Mouse (Mus musculus) MEL (cell line): Measurements from ENCODE around the gene Cpt2. TPM values are rescaled to one million over a fixed set of nuclear protein-coding genes. Genes with fewer than 3 reads are reported as not detected.

Source experiments
- DNase-seq: peaks from one replicate; pipeline ENCODE4 v3.0.0; 2011; ENCODE audit warnings: low read depth, low spot score
- H3K27ac ChIP-seq: 2 replicates; pipeline ENCODE4 v1.5.1; 2012; ENCODE audit warnings: low read depth, mild to moderate bottlenecking, control low read depth, low read length, moderate library complexity; ENCODE audit not compliant: control insufficient read depth
- H3K27me3 ChIP-seq, 2 experiments: fragments of 150-350 bp in 1 of 2; sonication (generic) in 1 of 2; 2 replicates each; pipeline ENCODE4 v1.6.1; 2012; ENCODE audit warnings: low read length in 2 of 2, mild to moderate bottlenecking in 2 of 2, improper control_type of control experiment in 1 of 2, moderate library complexity in 1 of 2; ENCODE audit not compliant: insufficient read depth in 2 of 2, control insufficient read depth in 1 of 2
- H3K36me3 ChIP-seq, 2 experiments: 2 replicates each; pipeline ENCODE4 v1.6.1; 2012 to 2014; ENCODE audit warnings: low read length in 2 of 2, improper control_type of control experiment in 1 of 2, inconsistent platforms in 1 of 2, mild to moderate bottlenecking in 1 of 2; ENCODE audit not compliant: insufficient read depth in 2 of 2, control insufficient read depth in 1 of 2
- H3K4me1 ChIP-seq, 2 experiments: fragments of 150-350 bp in 1 of 2; sonication (generic) in 1 of 2; 2 replicates each; pipeline ENCODE4 v1.6.1; 2012; ENCODE audit warnings: low read length in 2 of 2, improper control_type of control experiment in 1 of 2, mild to moderate bottlenecking in 1 of 2; ENCODE audit not compliant: insufficient read depth in 2 of 2, control insufficient read depth in 1 of 2
- H3K4me3 ChIP-seq, 2 experiments: fragments of 150-350 bp in 1 of 2; sonication (generic) in 1 of 2; 2 replicates each; pipeline ENCODE4 v1.5.1; 2012; ENCODE audit warnings: low read depth in 2 of 2, low read length in 2 of 2, mild to moderate bottlenecking in 2 of 2, moderate library complexity in 2 of 2, control low read depth in 1 of 2, improper control_type of control experiment in 1 of 2; ENCODE audit not compliant: control insufficient read depth in 1 of 2, insufficient read depth in 1 of 2
- H3K79me2 ChIP-seq: 2 replicates; pipeline ENCODE4 v1.6.1; 2012; ENCODE audit warnings: mild to moderate bottlenecking, low read length, moderate library complexity; ENCODE audit not compliant: control insufficient read depth, poor library complexity, insufficient read depth
- H3K9ac ChIP-seq: 2 replicates; pipeline ENCODE4 v1.6.1; 2012; ENCODE audit warnings: low read depth, mild to moderate bottlenecking, control low read depth, low read length, moderate library complexity; ENCODE audit not compliant: control insufficient read depth, poor library complexity, severe bottlenecking
- H3K9me3 ChIP-seq: fragments of 150-350 bp; sonication (generic); replicated peaks from 2 replicates; pipeline ENCODE4 v1.6.1; 2012; ENCODE audit warnings: mild to moderate bottlenecking, low read length, improper control_type of control experiment, moderate library complexity; ENCODE audit not compliant: insufficient read depth
- BHLHE40 ChIP-seq: IDR thresholded peaks from 2 replicates; pipeline ENCODE4 v1.6.1; 2012; ENCODE audit warnings: low read depth, mild to moderate bottlenecking, inconsistent platforms, low read length, improper control_type of control experiment, borderline replicate concordance
- CHD1 ChIP-seq: IDR thresholded peaks from 2 replicates; pipeline ENCODE4 v1.6.1; 2012; ENCODE audit warnings: low read depth, mild to moderate bottlenecking, inconsistent platforms, low read length, improper control_type of control experiment
- CHD2 ChIP-seq: IDR thresholded peaks from 2 replicates; pipeline ENCODE4 v1.6.1; 2011; ENCODE audit warnings: low read length, improper control_type of control experiment
- E2F4 ChIP-seq: IDR thresholded peaks from 2 replicates; pipeline ENCODE4 v1.6.1; 2011; ENCODE audit warnings: low read depth, low read length, improper control_type of control experiment, borderline replicate concordance
- ELF1 ChIP-seq: IDR thresholded peaks from 2 replicates; pipeline ENCODE4 v1.6.1; 2014; ENCODE audit warnings: low read depth, mild to moderate bottlenecking, inconsistent platforms, low read length, improper control_type of control experiment, moderate library complexity
- ETS1 ChIP-seq: IDR thresholded peaks from 2 replicates; pipeline ENCODE4 v1.6.1; 2012; ENCODE audit warnings: low read depth, mild to moderate bottlenecking, inconsistent platforms, low read length, improper control_type of control experiment, moderate library complexity
- MAX ChIP-seq: IDR thresholded peaks from 2 replicates; pipeline ENCODE4 v1.6.1; 2011; ENCODE audit warnings: low read length, improper control_type of control experiment
- MAZ ChIP-seq: IDR thresholded peaks from 2 replicates; pipeline ENCODE4 v1.6.1; 2012; ENCODE audit warnings: low read depth, mild to moderate bottlenecking, inconsistent platforms, low read length, improper control_type of control experiment
- MEF2A ChIP-seq: IDR thresholded peaks from 2 replicates; pipeline ENCODE4 v1.6.1; 2014; ENCODE audit warnings: low read depth, mild to moderate bottlenecking, inconsistent platforms, low read length, improper control_type of control experiment; ENCODE audit not compliant: poor library complexity, insufficient replicate concordance, severe bottlenecking; ENCODE audit errors: extremely low read depth
- MXI1 ChIP-seq: IDR thresholded peaks from 2 replicates; pipeline ENCODE4 v1.6.1; 2011; ENCODE audit warnings: mild to moderate bottlenecking, low read depth, low read length, improper control_type of control experiment
- MYB ChIP-seq: IDR thresholded peaks from 2 replicates; pipeline ENCODE4 v1.6.1; 2011; ENCODE audit warnings: mild to moderate bottlenecking, low read depth, low read length, improper control_type of control experiment
- NRF1 ChIP-seq: IDR thresholded peaks from 2 replicates; pipeline ENCODE4 v1.6.1; 2014; ENCODE audit warnings: low read depth, mild to moderate bottlenecking, inconsistent platforms, low read length, improper control_type of control experiment, moderate library complexity; ENCODE audit not compliant: poor library complexity, insufficient read depth, severe bottlenecking
- POLR2A ChIP-seq, 2 experiments: IDR thresholded peaks; 2 replicates each; pipeline ENCODE4 v1.6.1; 2011 to 2012; ENCODE audit warnings: low read length in 2 of 2, mild to moderate bottlenecking in 2 of 2, control low read depth in 1 of 2, improper control_type of control experiment in 1 of 2, low read depth in 1 of 2, moderate library complexity in 1 of 2; ENCODE audit not compliant: control insufficient read depth in 1 of 2, insufficient read depth in 1 of 2, poor library complexity in 1 of 2
- POLR2AphosphoS2 ChIP-seq: IDR thresholded peaks from 2 replicates; pipeline ENCODE4 v1.6.1; 2011; ENCODE audit warnings: low read length, improper control_type of control experiment
- POLR2AphosphoS5 ChIP-seq: IDR thresholded peaks from 2 replicates; pipeline ENCODE4 v1.6.1; 2012; ENCODE audit warnings: low read depth, borderline replicate concordance, mild to moderate bottlenecking, inconsistent platforms, low read length, moderate library complexity, mixed read lengths
- RAD21 ChIP-seq: IDR thresholded peaks from 2 replicates; pipeline ENCODE4 v1.6.1; 2011; ENCODE audit warnings: mild to moderate bottlenecking, low read depth, low read length, improper control_type of control experiment
- RCOR1 ChIP-seq: IDR thresholded peaks from 2 replicates; pipeline ENCODE4 v1.6.1; 2012; ENCODE audit warnings: low read depth, mild to moderate bottlenecking, inconsistent platforms, low read length, improper control_type of control experiment
- SIN3A ChIP-seq: IDR thresholded peaks from 2 replicates; pipeline ENCODE4 v1.6.1; 2012; ENCODE audit warnings: low read length, improper control_type of control experiment, inconsistent platforms
- TCF12 ChIP-seq: IDR thresholded peaks from 2 replicates; pipeline ENCODE4 v1.6.1; 2014; ENCODE audit warnings: low read depth, mild to moderate bottlenecking, inconsistent platforms, low read length, improper control_type of control experiment, moderate library complexity
- USF1 ChIP-seq: IDR thresholded peaks from 2 replicates; pipeline ENCODE4 v1.6.1; 2014; ENCODE audit warnings: low read depth, mild to moderate bottlenecking, inconsistent platforms, low read length, improper control_type of control experiment, moderate library complexity
- ZMIZ1 ChIP-seq: IDR thresholded peaks from 2 replicates; pipeline ENCODE4 v1.6.1; 2012; ENCODE audit warnings: low read depth, mild to moderate bottlenecking, inconsistent platforms, low read length, improper control_type of control experiment, moderate library complexity
- ZNF384 ChIP-seq: IDR thresholded peaks from 2 replicates; pipeline ENCODE4 v1.6.1; 2012; ENCODE audit warnings: low read depth, mild to moderate bottlenecking, inconsistent platforms, low read length, improper control_type of control experiment
- polyA plus RNA-seq, 2 experiments: library from polyadenylated mRNA; stranded (reverse) in 1 of 2; unstranded in 1 of 2; fragments of >175 nt in 1 of 2; fragments of >200 nt in 1 of 2; gene quantifications; 2 replicates each; pipeline versions ENCODE4 v1.2.1 to v1.2.4; 2012; ENCODE audit warnings: low replicate concordance in 2 of 2, low read depth in 1 of 2; ENCODE audit not compliant: insufficient read length in 2 of 2, insufficient read depth in 1 of 2, missing spikeins in 1 of 2
- total RNA-seq: library from RNA; depleted of rRNA; stranded (reverse); fragments of 300-350 nt; gene quantifications from 2 replicates; pipeline ENCODE4 v1.2.3, GENCODE M21; 2012

The Cpt2 gene
- total and polyA plus RNA-seq, 3 experiments, result 14.0 to 37.6 TPM; not detected in 1

GRCm38 (mm10) chr4:107944141-107944540 is 20.7 kb upstream of the Cpt2 start:
- no peak overlapping the region for H3K27ac ChIP-seq
- no peaks in the 10 kb centered on the region for H3K9me3 ChIP-seq
- TF ChIP-seq USF1, result no peak
- TF ChIP-seq ETS1, result no peak
- no peak for TF ChIP-seq POLR2AphosphoS5
- TF ChIP-seq SIN3A, result no peak
- no peak for TF ChIP-seq RCOR1
- TF ChIP-seq MXI1, result no peak
- no peak for DNase-seq
- peaks cover 4 to 6% of the 10 kb centered on the region in 2 experiments; a peak in 3 of 4 replicates for H3K27me3 ChIP-seq
- no peaks in the 10 kb centered on the region for H3K79me2 ChIP-seq
- H3K36me3 ChIP-seq, result no peaks in the 10 kb centered on the region; a peak in 1 of 4 replicates
- H3K4me1 ChIP-seq, result no peaks in the 10 kb centered on the region
- no peak overlapping the region for H3K9ac ChIP-seq
- no peak overlapping the region for H3K4me3 ChIP-seq

DNA sequence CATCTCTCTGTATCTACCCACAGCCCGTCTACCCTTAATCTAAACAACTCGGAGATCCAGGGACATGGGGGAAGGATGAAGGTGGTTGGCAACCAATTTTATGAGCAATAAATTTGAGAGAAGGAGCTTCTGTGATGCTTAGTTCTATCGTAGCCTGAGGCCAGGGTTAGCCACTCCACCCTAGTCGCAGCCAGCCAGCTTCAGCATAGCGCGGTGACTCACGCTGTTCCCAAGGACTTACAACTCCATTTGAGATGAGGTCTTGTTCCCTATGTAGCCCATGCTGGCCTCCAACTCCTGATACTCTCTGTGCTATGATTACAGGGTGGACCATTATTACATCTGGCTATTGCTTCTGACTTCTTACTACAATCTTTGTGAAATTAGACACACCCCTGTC is 19.3 kb upstream of the Cpt2 start:
- no peak overlapping the region for H3K27ac ChIP-seq
- no peaks in the 10 kb centered on the region for H3K36me3 ChIP-seq
- no peaks in the 10 kb centered on the region for H3K79me2 ChIP-seq
- TF ChIP-seq POLR2AphosphoS2 (no peak), ELF1 (no peak), RAD21 (no peak), MAX (no peak), TCF12 (no peak), ETS1 (no peak), CHD1 (no peak), ZMIZ1 (no peak), E2F4 (no peak), MAZ (no peak), NRF1 (no peak), ZNF384 (no peak), MEF2A (no peak), USF1 (no peak), CHD2 (no peak), MYB (no peak), POLR2A (IDR thresholded peaks at IDR 0.05; ENCODE audit: control insufficient read depth in 1 of 2, insufficient read depth in 1 of 2, low read depth in 1 of 2, low read length in 2 of 2, poor library complexity in 1 of 2) (no peak), BHLHE40 (no peak), MXI1 (no peak)
- no peak overlapping the region for H3K9ac ChIP-seq
- no peak for DNase-seq
- H3K9me3 ChIP-seq, result no peaks in the 10 kb centered on the region
- H3K4me1 ChIP-seq, result no peaks in the 10 kb centered on the region
- no peak overlapping the region for H3K4me3 ChIP-seq
- H3K27me3 ChIP-seq, result peaks cover 4 to 6% of the 10 kb centered on the region in 2 experiments; a peak in 3 of 4 replicates
